Mouse (Mus musculus) kidney, adult 10 weeks (tissue): Measurements from ENCODE around the gene Cklf. TPM values are rescaled to one million over a fixed set of nuclear protein-coding genes. Genes with fewer than 3 reads are reported as not detected.

Experiments
- polyA plus RNA-seq: library from polyadenylated mRNA; stranded (reverse); fragments of 350-450 nt; fragmentation: Illumina TruSeq; extraction: RNeasy Lipid Tissue Mini Kit (QIAGEN cat#74804); gene quantifications from one replicate; pipeline ENCODE4 v1.2.3, GENCODE M21; 2014; ENCODE audit warnings: low read depth, low replicate concordance

Gene Cklf
- 5.4 TPM for polyA plus RNA-seq

GRCm38 (mm10) chr8:104250439-104251367 lies at the start of gene Cklf:
Gene Cklf (plus strand): TSS chr8:104250861.

GRCm38 (mm10) chr8:104248276-104248675 lies 2.4 kb upstream of the Cklf start, which contains the start of gene Tk2:
Gene Tk2 (minus strand): TSS chr8:104248558.

GRCm38 (mm10) chr8:104293081-104293480 lies 42.4 kb downstream of the Cklf start, which contains the start of gene Cmtm2a:
Gene Cmtm2a (minus strand): TSS chr8:104293181.

GRCm38 (mm10) chr8:104309441-104310155 lies 58.9 kb downstream of the Cklf start, which contains the start of the genes Gm45711 and Cmtm1:
Gene Gm45711 (minus strand): TSS chr8:104310081.
Gene Cmtm1 (minus strand): TSS chr8:104310145.

Other genes starting within 250 kb of the Cklf start
- gene Cdh5, start 149.2 kb upstream of the Cklf start, polyA plus RNA-seq: 8.2 TPM
- not detected for gene Bean1, start 80.4 kb upstream of the Cklf start, polyA plus RNA-seq
- gene Tk2, start 2.3 kb upstream of the Cklf start, polyA plus RNA-seq: 10.6 TPM
- not detected for gene Cmtm2a, start 42.3 kb downstream of the Cklf start, polyA plus RNA-seq
- gene Gm45711, start 59.2 kb downstream of the Cklf start, polyA plus RNA-seq: not detected
- gene Cmtm1, start 59.3 kb downstream of the Cklf start, polyA plus RNA-seq: not detected
- not detected for gene Gm11020, start 70.7 kb downstream of the Cklf start, polyA plus RNA-seq
- gene Cmtm2b, start 71.4 kb downstream of the Cklf start, polyA plus RNA-seq: not detected
- 4.6 TPM for gene Cmtm3, start 88.5 kb downstream of the Cklf start, polyA plus RNA-seq
- 64.5 TPM for gene Cmtm4, start 144.9 kb downstream of the Cklf start, polyA plus RNA-seq
- gene Dync1li2, start 192.2 kb downstream of the Cklf start, polyA plus RNA-seq: 50.3 TPM